Mouse (Mus musculus) cortical plate, adult 2 months (tissue): ENCODE results near the gene Lypd5. TPM values are rescaled to one million over a fixed set of nuclear protein-coding genes. Genes with fewer than 3 reads are reported as not detected.

ENCODE experiments used
- H3K27ac ChIP-seq: fragments of 200-500 bp; 2 replicates; pipeline ENCODE4 v1.5.1; 2012; ENCODE audit warnings: low read length, control low read depth, inconsistent platforms; ENCODE audit not compliant: insufficient read depth
- H3K4me1 ChIP-seq: fragments of 200-500 bp; 2 replicates; pipeline ENCODE4 v1.6.1; 2011; ENCODE audit warnings: low read length; ENCODE audit not compliant: control insufficient read depth, insufficient read depth
- H3K4me3 ChIP-seq: fragments of 200-500 bp; 2 replicates; pipeline ENCODE4 v1.5.1; 2011; ENCODE audit warnings: mild to moderate bottlenecking, low read length, control low read depth; ENCODE audit not compliant: insufficient read depth
- CTCF ChIP-seq: fragments of 200-500 bp; IDR thresholded peaks from 2 replicates; pipeline ENCODE4 v1.5.1; 2011; ENCODE audit warnings: mild to moderate bottlenecking, control low read depth, low read length; ENCODE audit not compliant: insufficient read depth; ENCODE audit errors: extremely low read depth
- POLR2A ChIP-seq: fragments of 200-500 bp; IDR thresholded peaks from 2 replicates; pipeline ENCODE4 v1.6.1; 2011; ENCODE audit warnings: mild to moderate bottlenecking, low read length, control low read depth; ENCODE audit not compliant: insufficient read depth; ENCODE audit errors: extremely low read depth
- polyA plus RNA-seq: library from polyadenylated mRNA; depleted of rRNA; stranded (reverse); fragments of >200 nt; gene quantifications from 2 replicates; pipeline ENCODE4 v1.2.3, GENCODE M21; 2012

The Lypd5 gene
- polyA plus RNA-seq, 1 experiment = not detected

DNA sequence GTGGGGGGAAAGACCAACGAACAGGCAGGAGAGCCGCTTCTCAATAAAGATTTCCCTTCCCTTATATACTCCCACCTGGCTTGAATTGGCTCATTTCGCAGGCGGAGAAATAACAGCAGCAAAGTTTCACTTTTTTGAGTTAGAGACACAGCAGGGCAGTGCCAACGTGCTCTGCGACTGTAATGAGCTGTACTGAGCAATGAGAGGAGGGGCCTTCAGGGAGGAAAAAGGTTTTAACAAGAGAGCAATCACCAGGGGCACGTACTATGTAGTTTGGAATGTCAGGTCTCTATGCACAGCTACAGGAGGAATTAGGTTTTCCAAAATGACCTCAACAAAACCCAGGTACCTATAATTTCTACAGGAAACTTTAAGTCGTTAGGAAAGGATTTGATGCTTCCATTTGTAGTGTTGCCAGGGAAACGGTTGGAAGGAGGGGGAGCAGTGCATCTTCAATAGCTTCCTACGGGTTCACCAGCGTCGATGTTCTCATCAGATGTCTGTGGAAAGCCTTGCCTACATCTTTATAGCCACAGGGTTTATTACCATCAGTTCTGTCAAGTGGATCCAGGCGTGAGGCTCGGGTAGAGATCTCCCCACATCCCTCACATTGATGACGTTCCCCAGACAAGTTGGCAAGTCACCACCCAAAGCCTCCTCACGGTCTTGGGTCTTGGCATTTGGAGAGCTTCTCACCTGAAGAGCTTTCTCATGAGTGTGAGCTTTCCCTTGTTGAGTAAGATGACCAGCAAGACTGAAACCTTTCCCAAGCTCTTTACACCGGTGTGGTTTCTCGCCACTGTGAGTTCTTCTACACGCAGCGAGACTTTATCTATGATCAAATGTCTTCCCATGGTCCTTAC is 22.5 kb upstream of the Lypd5 start:
- 0 out of 2 replicates have a peak, but pooled peaks cover 1% of the 10 kb centered on the region for H3K4me1 ChIP-seq
- H3K4me3 ChIP-seq = 0 out of 2 replicates have a peak overlapping the region, but pooled peaks have one; percentile 6
- no peak for TF ChIP-seq POLR2A
- TF ChIP-seq CTCF = no peak
- H3K27ac ChIP-seq = no peak overlapping the region

DNA sequence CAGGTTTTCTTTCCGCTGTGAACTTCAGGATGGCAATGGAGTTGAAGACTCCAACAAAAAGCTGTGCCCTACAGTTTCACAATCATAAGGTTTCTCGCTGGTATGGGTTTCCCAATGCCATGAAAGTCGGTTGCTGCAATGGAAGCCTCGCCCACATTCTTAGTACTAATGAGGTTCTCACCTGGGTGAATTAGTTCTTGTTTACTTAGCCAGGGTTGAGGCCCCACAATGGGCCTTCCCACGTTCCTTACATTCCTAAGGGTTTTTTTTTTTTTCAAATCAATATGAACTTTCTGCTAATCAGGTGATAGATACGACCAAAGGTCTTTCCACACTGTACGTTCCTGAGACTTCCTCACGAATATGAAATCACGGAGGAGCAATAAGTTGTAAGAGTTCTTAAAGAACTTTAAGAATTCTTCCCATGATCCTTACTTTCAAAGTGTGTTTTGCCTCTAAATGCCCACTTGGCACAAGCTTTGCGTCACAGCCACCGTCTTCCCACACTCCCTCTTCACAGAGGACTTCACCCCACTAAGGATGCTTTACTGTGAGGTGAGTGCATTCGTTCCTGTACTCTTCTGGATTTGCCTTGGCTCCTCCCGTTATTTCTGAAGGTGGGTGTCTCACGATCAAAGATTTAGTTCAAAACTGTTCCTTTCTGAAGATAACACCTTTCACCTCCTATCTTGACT is 21.6 kb upstream of the Lypd5 start:
- H3K4me3 ChIP-seq = no peak overlapping the region
- 0 out of 2 replicates have a peak, but pooled peaks cover 1% of the 10 kb centered on the region for H3K4me1 ChIP-seq
- no peak for TF ChIP-seq CTCF
- TF ChIP-seq POLR2A = no peak
- no peak overlapping the region for H3K27ac ChIP-seq

DNA sequence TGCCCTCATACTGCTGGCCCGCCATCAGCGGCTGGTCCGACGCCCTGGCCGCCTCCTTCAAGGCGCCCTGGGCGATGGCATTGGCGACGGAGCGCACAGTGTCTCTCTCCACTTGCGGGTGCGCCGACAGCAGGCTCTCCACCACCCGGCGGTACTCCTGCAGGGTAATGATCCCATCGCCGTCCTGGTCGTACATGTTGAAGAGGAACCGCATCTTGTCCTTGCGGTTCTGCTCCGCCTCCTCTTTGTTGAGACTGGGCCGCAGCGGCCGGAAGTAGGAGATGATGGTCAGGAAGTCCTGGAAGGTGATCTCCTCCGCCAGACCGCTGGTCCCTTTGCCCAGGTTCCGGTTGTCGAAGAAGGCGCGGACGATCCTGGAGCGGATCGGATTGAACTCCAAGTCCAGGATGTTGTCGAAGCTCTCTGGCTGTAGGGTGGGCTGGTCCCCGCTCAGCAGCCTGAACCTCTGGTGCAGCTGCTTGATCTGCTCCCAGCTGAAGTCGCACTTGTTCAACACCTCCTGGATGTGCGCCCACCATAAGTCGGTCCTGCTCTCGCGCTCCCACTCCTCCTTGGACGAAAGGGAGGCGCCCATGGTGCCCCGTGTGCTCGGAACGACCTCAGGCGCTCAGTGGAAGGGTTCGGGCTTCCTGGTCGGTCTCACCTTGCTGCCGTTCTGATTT is 15.6 kb upstream of the Lypd5 start, which contains the start of gene Tescl:
Gene Tescl, minus strand, starts transcription at position 633 of the 683 bp plus-strand sequence.
- H3K27ac ChIP-seq = no peak within 1 kb of the TSS
- no peak for TF ChIP-seq CTCF
- no peak for TF ChIP-seq POLR2A
- no peak within 1 kb of the TSS for H3K4me3 ChIP-seq
- H3K4me1 ChIP-seq = no peaks in the 10 kb centered on the region

DNA sequence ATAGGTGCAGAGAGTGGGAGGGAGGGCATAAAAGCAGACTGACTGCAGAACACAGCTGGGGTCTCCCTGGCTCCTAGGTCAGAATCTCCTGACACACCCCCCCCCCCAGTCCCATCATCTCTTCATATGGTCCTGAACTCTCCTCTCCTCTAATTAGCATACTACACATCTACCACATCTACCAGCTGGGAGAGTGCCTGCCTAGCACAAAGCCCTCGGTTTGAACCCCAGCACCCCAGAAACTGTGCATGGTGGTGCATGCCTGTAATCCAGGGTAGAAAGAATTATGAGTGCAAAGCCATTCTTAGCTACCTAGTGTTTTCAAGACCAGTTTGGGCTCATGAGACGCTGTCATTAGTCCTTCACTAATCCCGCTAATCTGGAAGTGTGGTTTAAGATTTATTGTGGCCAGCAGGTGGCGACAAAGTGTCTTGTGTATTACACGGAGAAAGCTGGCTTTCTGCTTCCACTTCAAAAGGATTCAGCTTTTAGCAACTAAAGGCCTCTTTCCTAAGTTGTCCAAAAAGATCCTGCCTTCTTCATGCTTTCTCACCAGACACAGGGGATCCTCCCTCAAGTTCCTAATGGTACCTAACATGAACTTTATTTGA is 13.2 kb upstream of the Lypd5 start:
- H3K4me1 ChIP-seq = no peaks in the 10 kb centered on the region
- H3K4me3 ChIP-seq = no peak overlapping the region
- H3K27ac ChIP-seq = no peak overlapping the region
- TF ChIP-seq POLR2A (no peak), CTCF (peak; percentile 59)

DNA sequence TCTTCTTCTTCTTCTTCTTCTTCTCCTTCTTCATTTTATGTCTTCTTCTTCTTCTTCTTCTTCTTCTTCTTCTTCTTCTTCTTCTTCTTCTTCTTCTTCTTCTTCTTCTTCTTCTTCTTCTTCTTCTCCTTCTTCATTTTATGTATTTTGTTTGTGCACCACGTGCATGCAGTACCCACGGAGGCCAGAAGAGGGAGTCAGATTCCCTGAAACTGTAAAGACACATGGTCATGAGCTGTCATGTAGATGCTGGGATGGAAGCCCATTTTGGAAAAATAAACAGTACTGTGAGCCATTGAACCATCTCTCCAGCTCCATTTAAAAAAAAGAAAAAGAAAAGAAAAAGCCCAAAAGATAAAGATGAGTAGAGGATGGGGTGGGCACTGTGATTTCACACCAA is 10.8 kb upstream of the Lypd5 start:
- peak; percentile 12; the same call in 1 of the 2 replicates for TF ChIP-seq CTCF
- TF ChIP-seq POLR2A = no peak
- H3K4me3 ChIP-seq = no peak overlapping the region

DNA sequence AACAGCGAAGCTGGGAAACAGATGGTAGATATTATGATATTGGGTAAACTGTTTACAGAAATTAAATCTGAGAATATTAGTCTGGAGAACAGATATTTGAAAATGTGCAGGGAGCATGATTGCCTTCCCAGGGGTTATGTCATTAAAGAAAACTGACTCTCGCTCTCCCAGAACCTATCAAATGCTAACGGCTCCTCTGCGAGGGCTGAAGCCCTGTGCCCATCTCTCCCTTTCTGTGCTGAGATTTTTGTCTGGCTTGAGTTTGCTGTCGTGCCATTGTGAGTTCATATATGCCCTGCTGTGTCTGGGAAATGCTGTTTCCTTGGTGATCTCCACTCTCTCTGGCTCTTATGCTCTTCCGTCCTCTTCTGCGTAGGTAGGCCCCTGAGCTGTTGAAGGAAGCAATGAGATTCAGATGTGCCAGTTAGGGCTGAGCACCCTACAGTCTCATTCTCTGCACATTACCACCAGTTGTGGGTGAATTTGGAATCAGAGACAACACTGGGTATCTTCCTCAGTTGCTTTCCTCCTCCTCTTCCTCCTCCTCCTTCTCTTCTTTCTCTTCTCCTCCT is 5.2 kb upstream of the Lypd5 start:
- no peak overlapping the region for H3K4me3 ChIP-seq
- H3K27ac ChIP-seq = no peak overlapping the region
- TF ChIP-seq POLR2A = 0 out of 2 replicates have a peak, but pooled peaks have one; percentile 13
- no peak for TF ChIP-seq CTCF
- no peaks in the 10 kb centered on the region for H3K4me1 ChIP-seq

More for the DNA sequence above, 10.8 kb upstream of the Lypd5 start:
- no peaks in the 10 kb centered on the region for H3K4me1 ChIP-seq
- no peak overlapping the region for H3K27ac ChIP-seq

DNA sequence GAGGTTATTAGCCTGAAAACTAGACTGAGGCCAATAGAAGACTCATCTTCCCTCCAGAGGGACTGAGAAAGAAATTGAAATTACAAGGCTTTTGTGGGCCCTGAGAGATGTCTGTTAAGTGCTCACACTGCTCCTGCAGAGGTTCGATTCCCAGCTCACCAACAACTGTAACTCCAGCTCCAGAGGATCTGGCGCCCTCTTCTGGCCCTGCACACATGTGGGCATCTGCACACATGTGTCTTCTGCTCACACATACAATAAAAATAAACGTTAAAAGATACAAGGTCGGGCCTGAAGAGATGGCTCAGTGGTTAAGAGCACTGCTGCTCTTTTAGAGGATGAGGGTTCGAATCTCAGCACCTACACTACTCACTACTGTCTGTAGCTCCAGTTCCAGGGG is 2.6 kb upstream of the Lypd5 start:
- TF ChIP-seq CTCF (no peak), POLR2A (no peak)
- no peak overlapping the region for H3K27ac ChIP-seq
- H3K4me1 ChIP-seq = no peaks in the 10 kb centered on the region
- H3K4me3 ChIP-seq = no peak overlapping the region

DNA sequence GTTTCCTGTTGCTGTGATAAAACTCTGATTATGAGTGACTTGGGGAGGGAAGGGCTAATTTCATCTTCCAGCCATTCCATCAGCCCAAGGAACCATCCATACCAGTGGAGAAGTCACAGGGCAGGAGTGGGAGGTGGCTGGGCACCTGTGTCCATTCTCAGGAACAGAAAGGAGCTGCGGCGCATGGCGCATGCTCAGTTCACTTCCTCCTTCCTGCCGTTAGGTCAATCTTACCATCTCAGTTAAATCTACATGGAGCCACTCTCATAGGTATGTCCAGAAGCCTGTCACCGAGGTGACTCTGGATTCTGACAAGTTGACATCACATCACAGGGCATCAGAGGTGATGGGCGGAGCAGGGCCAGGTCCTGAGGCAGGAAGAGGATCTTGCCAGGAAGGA is 6.7 kb downstream of the Lypd5 start:
- no peak for TF ChIP-seq CTCF
- no peak for TF ChIP-seq POLR2A
- no peak overlapping the region for H3K4me3 ChIP-seq

DNA sequence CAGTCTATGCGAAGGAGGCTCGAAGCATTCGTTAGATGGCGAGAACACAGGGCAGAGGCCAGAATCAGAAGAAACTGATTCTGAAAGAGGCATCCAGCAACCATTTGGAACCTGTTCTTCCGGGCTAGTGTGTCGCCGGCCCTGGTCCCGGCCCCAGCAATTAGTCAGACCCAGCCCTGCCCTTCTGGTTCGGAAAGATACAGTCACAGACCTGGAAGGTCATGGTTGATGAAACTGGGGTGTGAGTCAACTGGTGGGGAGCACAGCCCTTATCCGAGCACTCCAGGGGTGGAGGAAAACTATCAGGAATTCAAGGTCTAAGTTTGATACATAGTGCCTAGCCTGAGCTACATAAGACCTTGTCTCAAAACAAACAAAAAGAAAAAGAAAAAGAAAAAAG is 7.1 kb downstream of the Lypd5 start:
- Histone ChIP-seq H3K4me1 (no peaks in the 10 kb centered on the region), H3K27ac (no peak overlapping the region), H3K4me3 (no peak overlapping the region)
- TF ChIP-seq POLR2A = no peak
- no peak for TF ChIP-seq CTCF

More for the DNA sequence above, 6.7 kb downstream of the Lypd5 start:
- no peak overlapping the region for H3K27ac ChIP-seq
- H3K4me1 ChIP-seq = no peaks in the 10 kb centered on the region

DNA sequence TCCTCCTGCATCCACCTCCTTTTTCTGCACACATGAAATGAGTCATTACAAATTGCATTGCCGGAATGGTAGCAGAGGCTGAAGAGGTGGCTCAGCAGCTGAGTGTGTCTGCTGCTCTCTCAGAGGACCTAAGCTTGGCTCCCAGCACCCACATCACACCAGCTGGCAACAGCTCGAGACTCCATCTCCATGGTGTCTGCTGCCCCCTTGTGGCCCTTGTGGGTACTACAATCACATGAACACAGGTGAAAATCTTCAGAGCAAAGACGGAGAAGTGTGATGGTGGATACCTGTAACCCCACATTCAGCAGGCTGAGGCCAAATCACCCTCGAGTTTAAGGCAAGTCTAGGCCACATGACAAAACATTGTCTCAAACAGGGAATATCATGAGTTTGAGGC is 8.9 kb downstream of the Lypd5 start:
- Histone ChIP-seq H3K4me1 (no peaks in the 10 kb centered on the region), H3K4me3 (no peak overlapping the region), H3K27ac (no peak overlapping the region)
- TF ChIP-seq POLR2A = no peak
- TF ChIP-seq CTCF = 0 out of 2 replicates have a peak, but pooled peaks have one; percentile 4
